Mouse (Mus musculus): ENCODE data around the gene Matk.

DNA sequence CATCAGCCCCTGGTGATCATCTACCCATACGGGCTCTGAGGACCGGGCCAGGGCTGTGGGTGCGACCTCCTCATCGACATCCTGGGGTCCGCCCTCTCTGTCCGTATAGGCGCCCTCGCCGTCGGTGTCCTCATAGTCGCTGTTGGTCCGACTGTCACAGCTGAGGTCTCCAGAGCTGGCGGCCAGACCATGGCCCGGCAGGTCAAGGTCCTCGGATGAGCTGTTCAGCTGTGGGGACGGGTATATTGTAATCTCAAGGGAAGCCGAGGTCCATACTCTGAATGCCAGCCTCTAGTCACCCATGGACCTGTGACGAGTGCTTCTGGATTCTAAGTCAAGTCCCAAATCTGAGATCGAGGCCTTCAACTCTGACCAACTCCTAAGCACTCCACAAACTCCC lies 21.1 kb downstream of the Matk start:
- TF ChIP-seq CTCF (IDR thresholded peaks at IDR 0.05; ENCODE audit: borderline replicate concordance, insufficient read depth, low read depth, low read length), result no peak
- no peak for TF ChIP-seq POLR2A (IDR thresholded peaks at IDR 0.05; ENCODE audit: borderline replicate concordance, insufficient read depth, low read length)

All from cerebellum, adult 2 months (tissue).